ENCODE assay signal across 14 mouse cellular contexts in genomic region chr3:131156377-131156776, GRCm38 (mm10). TPM values are rescaled to one million over a fixed set of nuclear protein-coding genes. Genes with fewer than 3 reads are reported as not detected.
A peak's percentile ranks its signal among the peaks of the same experiment; 100 is the strongest.
DNase-seq lines count a peak whose midpoint lies in the region; ATAC-seq and TF ChIP-seq lines count a peak whose summit lies in the region.
"Had no signal": no experiment of that assay in that cellular context is flagged by ENCODE, and none has a peak within 500 bp of the region (broad histone marks: within the 10 kb centered on the region; RNA-seq: fewer than 3 reads in every experiment).

No protein-coding gene starts in this region.

- intact Hi-C loops in left cerebral cortex, postnatal 25 days (cut with DNase I): loop anchor here (5.0 kb wide), 1 partner anchor 44 kb away; the partner anchor contains the start of gene Lef1

- no peak overlapping the region for H3K4me2 ChIP-seq in heart, postnatal 0 days (ENCODE audit: low read depth, low read length)
- H3K4me2 ChIP-seq in heart, embryonic 11.5 days: no peak overlapping the region; the same call in 1 of the 2 replicates
- H3K4me2 ChIP-seq in embryonic facial prominence, embryonic 13.5 days: peak overlapping the region; percentile 37
- no peak overlapping the region for H3K4me2 ChIP-seq in stomach, embryonic 16.5 days (ENCODE audit: low read depth, low read length)

- 29% methylated on average over 11 of the region's 11 CpGs for WGBS in heart, postnatal 0 days
- WGBS in heart, embryonic 11.5 days (ENCODE audit: insufficient replicate concordance): 34% methylated on average over 11 of the region's 11 CpGs
- 10% methylated on average over 11 of the region's 11 CpGs for WGBS in embryonic facial prominence, embryonic 13.5 days
- WGBS in stomach, embryonic 16.5 days: 24% methylated on average over 11 of the region's 11 CpGs

- H3K9ac ChIP-seq in heart, postnatal 0 days (replicated peaks; ENCODE audit: low read depth, low read length): no peak overlapping the region
- no peak overlapping the region for H3K9ac ChIP-seq in heart, embryonic 11.5 days (ENCODE audit: low read depth, low read length)
- H3K9ac ChIP-seq in embryonic facial prominence, embryonic 13.5 days: no peak overlapping the region
- 0 out of 2 replicates have a peak overlapping the region, but pooled peaks have one; percentile 17 for H3K9ac ChIP-seq in stomach, embryonic 16.5 days (ENCODE audit: low read length)
- H3K9ac ChIP-seq: liver, embryonic 14.5 days had no signal

- TF ChIP-seq EP300 in heart, postnatal 0 days (IDR thresholded peaks at IDR 0.05; ENCODE audit: low read depth): no peak

- peak overlapping the region; percentile 22; the same call in 1 of the 2 replicates for H3K27ac ChIP-seq in heart, postnatal 0 days (ENCODE audit: low read depth)
- H3K27ac ChIP-seq in heart, embryonic 11.5 days (ENCODE audit: low read depth, low read length): no peak overlapping the region
- H3K27ac ChIP-seq in embryonic facial prominence, embryonic 13.5 days: peak overlapping the region; percentile 57
- no peak overlapping the region for H3K27ac ChIP-seq in stomach, embryonic 16.5 days (ENCODE audit: low read length)
- H3K27ac ChIP-seq: liver, embryonic 14.5 days had no signal

- no peaks in the 10 kb centered on the region for H3K36me3 ChIP-seq in heart, postnatal 0 days (replicated peaks; ENCODE audit: control insufficient read depth, insufficient read depth, low read length)
- no peaks in the 10 kb centered on the region for H3K36me3 ChIP-seq in heart, embryonic 11.5 days (ENCODE audit: control insufficient read depth, insufficient read depth, low read length)
- no peaks in the 10 kb centered on the region for H3K36me3 ChIP-seq in embryonic facial prominence, embryonic 13.5 days
- no peaks in the 10 kb centered on the region for H3K36me3 ChIP-seq in stomach, embryonic 16.5 days (ENCODE audit: control insufficient read depth, insufficient read depth, low read length)

- no peak overlapping the region for H3K4me3 ChIP-seq in heart, postnatal 0 days (ENCODE audit: low read depth, low read length)
- H3K4me3 ChIP-seq in heart, embryonic 11.5 days (ENCODE audit: low read depth, low read length): no peak overlapping the region
- H3K4me3 ChIP-seq in embryonic facial prominence, embryonic 13.5 days: no peak overlapping the region
- H3K4me3 ChIP-seq in stomach, embryonic 16.5 days (replicated peaks; ENCODE audit: low read length): no peak overlapping the region

- no peaks in the 10 kb centered on the region for H3K27me3 ChIP-seq in heart, postnatal 0 days (ENCODE audit: control insufficient read depth, insufficient read depth, low read length)
- H3K27me3 ChIP-seq in heart, embryonic 11.5 days (ENCODE audit: control insufficient read depth, insufficient read depth, low read length): no peaks in the 10 kb centered on the region
- no peaks in the 10 kb centered on the region for H3K27me3 ChIP-seq in embryonic facial prominence, embryonic 13.5 days
- H3K27me3 ChIP-seq in stomach, embryonic 16.5 days (ENCODE audit: control insufficient read depth, insufficient read depth, low read length): no peaks in the 10 kb centered on the region

- H3K4me1 ChIP-seq in heart, postnatal 0 days (ENCODE audit: control insufficient read depth, insufficient read depth): peaks cover 2% of the 10 kb centered on the region; the same call in 1 of the 2 replicates
- H3K4me1 ChIP-seq in heart, embryonic 11.5 days (ENCODE audit: control insufficient read depth, insufficient read depth, low read length): peaks cover 18% of the 10 kb centered on the region
- peaks cover 54% of the 10 kb centered on the region for H3K4me1 ChIP-seq in embryonic facial prominence, embryonic 13.5 days
- H3K4me1 ChIP-seq in stomach, embryonic 16.5 days (ENCODE audit: control insufficient read depth, insufficient read depth, low read length): no peaks in the 10 kb centered on the region; the same call in 1 of the 2 replicates

- no peak for ATAC-seq in heart, postnatal 0 days (ENCODE audit: insufficient read depth, low read depth)
- no peak for ATAC-seq in heart, embryonic 11.5 days (replicated peaks; ENCODE audit: insufficient number of reproducible peaks, low FRiP score, low TSS enrichment)
- ATAC-seq in CD4-positive, CD25-positive, alpha-beta regulatory T cell, adult 4 months: peak; percentile 23
- ATAC-seq in embryonic facial prominence, embryonic 13.5 days (ENCODE audit: insufficient number of reproducible peaks, insufficient read depth, low FRiP score, low TSS enrichment, low read depth): 0 out of 2 replicates have a peak, but pooled peaks have one; percentile 15
- ATAC-seq in stomach, embryonic 16.5 days (ENCODE audit: insufficient read depth, low FRiP score): peak; percentile 47; the same call in 1 of the 2 replicates

- DNase-seq in heart, postnatal 0 days (ENCODE audit: low spot score): no peak
- no peak for DNase-seq in left cerebral cortex, postnatal 25 days (ENCODE audit: low spot score in 2 of 2)
- DNase-seq in spleen, adult 12 weeks (ENCODE audit: low spot score): no peak
- DNase-seq in retina, postnatal 1 day: no peak
- DNase-seq: cerebellum, adult 18-20 months; gastrocnemius, postnatal 36 days; kidney, adult 18-20 months; layer of hippocampus, postnatal 36 days; midbrain, embryonic 14.5 days had no signal

- H3K9me3 ChIP-seq in heart, postnatal 0 days (replicated peaks; ENCODE audit: control insufficient read depth, low read length): no peaks in the 10 kb centered on the region
- no peaks in the 10 kb centered on the region for H3K9me3 ChIP-seq in heart, embryonic 11.5 days (replicated peaks; ENCODE audit: control insufficient read depth, low read length)
- no peaks in the 10 kb centered on the region for H3K9me3 ChIP-seq in embryonic facial prominence, embryonic 13.5 days
- no peaks in the 10 kb centered on the region for H3K9me3 ChIP-seq in stomach, embryonic 16.5 days (replicated peaks; ENCODE audit: control insufficient read depth, low read length)

- no peak for TF ChIP-seq CTCF in heart, postnatal 0 days (IDR thresholded peaks at IDR 0.05; ENCODE audit: low read depth)

RNA-seq across cellular contexts. Expression of gene Lef1, which starts 46.1 kb away (rescaled TPM):
- 4.8 TPM in 1 of 2 replicates, not detected in the other for total RNA-seq in heart, postnatal 0 days (2014; rRNA removed; ENCODE audit: low replicate concordance)
- 0.87 and 1.2 TPM in 2 replicates for polyA plus RNA-seq in heart, postnatal 0 days (2015; fragmentation: Nextera tagmentation; extraction: Ambion mirVana)
- 19.6 and 20.8 TPM in 2 replicates for polyA plus RNA-seq in heart, embryonic 11.5 days (2014; fragmentation: Nextera tagmentation; extraction: Ambion mirVana)
- polyA plus RNA-seq in CD4-positive, CD25-positive, alpha-beta regulatory T cell, adult 4 months (2017; shearing (Covaris generic)): 100 to 1,000 TPM; 208 to 272 TPM
- polyA plus RNA-seq in embryonic facial prominence, embryonic 13.5 days (2015; fragmentation: Nextera tagmentation; extraction: Ambion mirVana): 117 and 134 TPM in 2 replicates
- polyA plus RNA-seq in stomach, embryonic 16.5 days (2015; fragmentation: Nextera tagmentation; extraction: Ambion mirVana): 0.98 and 1.2 TPM in 2 replicates
- 1 to 10 TPM; 6.3 to 6.4 TPM for total RNA-seq in left cerebral cortex, postnatal 25 days (2021)

Comparison
In these comparisons a context has a peak if more than half of its experiments do, and no peak if none do; other contexts are left out.
1. H3K27ac ChIP-seq: peak in heart, postnatal 0 days (single experiment) and embryonic facial prominence, embryonic 13.5 days (single experiment); none in heart, embryonic 11.5 days (single experiment) and stomach, embryonic 16.5 days (single experiment).
2. ATAC-seq: peak in CD4-positive, CD25-positive, alpha-beta regulatory T cell, adult 4 months (single experiment), embryonic facial prominence, embryonic 13.5 days (single experiment) and stomach, embryonic 16.5 days (single experiment); none in heart, postnatal 0 days (single experiment) and heart, embryonic 11.5 days (single experiment).